Mouse (Mus musculus) gonadal fat pad, adult 2 months (tissue): ENCODE measurements around the gene Grk2. TPM values are rescaled to one million over a fixed set of nuclear protein-coding genes. Genes with fewer than 3 reads are reported as not detected.

Experiments used
- DNase-seq: peaks from one replicate; pipeline ENCODE4 v3.0.0-alpha.2; 2012; ENCODE audit warnings: low read depth
- polyA plus RNA-seq: library from polyadenylated mRNA; depleted of rRNA; stranded (reverse); fragments of >200 nt; gene quantifications from 2 replicates; pipeline ENCODE4 v1.2.3, GENCODE M21; 2012

The Grk2 gene
- polyA plus RNA-seq, 1 experiment: 79.1 TPM

- DNase-seq: no peak
Measured at GRCm38 (mm10) chr19:4303640-4303995, 2.4 kb downstream of the Grk2 start.

- no peak for DNase-seq
Measured at GRCm38 (mm10) chr19:4302936-4303639, 2.9 kb downstream of the Grk2 start.

GRCm38 (mm10) chr19:4301735-4302651 lies 4.0 kb downstream of the Grk2 start:
- DNase-seq: no peak

- no peak for DNase-seq
Measured at GRCm38 (mm10) chr19:4300852-4301734, 4.9 kb downstream of the Grk2 start.

- no peak for DNase-seq
Measured at GRCm38 (mm10) chr19:4300271-4300704, 5.7 kb downstream of the Grk2 start.

- DNase-seq: no peak
Measured at GRCm38 (mm10) chr19:4299574-4300270, 6.3 kb downstream of the Grk2 start.

GRCm38 (mm10) chr19:4299126-4299525 lies 6.9 kb downstream of the Grk2 start:
- DNase-seq: no peak

GRCm38 (mm10) chr19:4298322-4299121 lies 7.5 kb downstream of the Grk2 start:
- no peak for DNase-seq

GRCm38 (mm10) chr19:4297851-4298250 lies 8.2 kb downstream of the Grk2 start:
- DNase-seq: no peak

- DNase-seq: no peak
Measured at GRCm38 (mm10) chr19:4296611-4297010, 9.4 kb downstream of the Grk2 start.

GRCm38 (mm10) chr19:4295391-4295790 lies 10.6 kb downstream of the Grk2 start:
- DNase-seq: no peak

GRCm38 (mm10) chr19:4294381-4295097 lies 11.5 kb downstream of the Grk2 start:
- DNase-seq: no peak

- DNase-seq: no peak
Measured at GRCm38 (mm10) chr19:4291161-4291560, 14.9 kb downstream of the Grk2 start.

GRCm38 (mm10) chr19:4290749-4291148 lies 15.3 kb downstream of the Grk2 start:
- DNase-seq: no peak

GRCm38 (mm10) chr19:4283653-4284052 lies 22.4 kb downstream of the Grk2 start:
- DNase-seq: no peak

- no peak for DNase-seq
Measured at GRCm38 (mm10) chr19:4282898-4283553, 23.0 kb downstream of the Grk2 start, which contains the start of gene Ankrd13d. TSS of gene Ankrd13d (minus strand) at chr19:4283137.

GRCm38 (mm10) chr19:4280425-4280824 lies 25.6 kb downstream of the Grk2 start:
- no peak for DNase-seq

- no peak for DNase-seq
Measured at GRCm38 (mm10) chr19:4279487-4279886, 26.5 kb downstream of the Grk2 start.

- no peak for DNase-seq
Measured at GRCm38 (mm10) chr19:4270972-4271371, 35.0 kb downstream of the Grk2 start.
